20 mouse cellular contexts compared by ENCODE assay signal in the genomic region with DNA sequence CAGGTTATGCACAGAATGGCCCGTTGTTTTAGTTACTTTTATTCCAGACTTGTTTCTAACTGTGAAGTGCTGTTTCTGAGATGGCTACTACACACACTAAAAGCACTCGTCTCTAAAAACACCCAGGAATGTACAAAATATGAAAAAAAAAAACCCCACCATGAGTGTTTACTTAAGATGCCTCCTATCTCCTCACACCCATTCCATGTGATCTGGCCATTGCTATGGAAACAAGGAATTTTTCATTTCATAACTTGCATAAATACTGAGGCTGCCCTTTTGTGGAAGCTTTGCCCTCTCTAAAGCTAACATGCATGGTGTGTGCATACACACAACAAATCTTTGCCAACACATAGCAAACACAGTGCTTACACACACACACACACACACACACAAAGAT.
DNase-seq lines count a peak whose midpoint lies in the region; ATAC-seq lines count a peak whose summit lies in the region.
"Had no signal": no experiment of that assay in that cellular context is flagged by ENCODE, and none has a peak within 500 bp of the region (broad histone marks: within the 10 kb centered on the region; RNA-seq: fewer than 3 reads in every experiment).

No protein-coding gene starts in this region.

- no peak overlapping the region for H3K4me3 ChIP-seq in heart, embryonic 10.5 days
- H3K4me3 ChIP-seq in lung, embryonic 15.5 days = no peak overlapping the region
- H3K4me3 ChIP-seq: embryonic facial prominence, embryonic 10.5 days; forebrain, embryonic 13.5 days; heart, embryonic 13.5 days; hindbrain, embryonic 15.5 days had no signal

- no peak overlapping the region for H3K27ac ChIP-seq in heart, embryonic 10.5 days
- H3K27ac ChIP-seq in lung, embryonic 15.5 days = peak overlapping the region; percentile 61
- H3K27ac ChIP-seq: embryonic facial prominence, embryonic 10.5 days; forebrain, embryonic 13.5 days; heart, embryonic 13.5 days; hindbrain, embryonic 15.5 days had no signal

- no peak overlapping the region for H3K9ac ChIP-seq in lung, embryonic 15.5 days
- H3K9ac ChIP-seq: forebrain, embryonic 13.5 days; forebrain, postnatal 0 days; heart, embryonic 13.5 days; hindbrain, embryonic 15.5 days had no signal

- no peak overlapping the region for H3K4me2 ChIP-seq in lung, embryonic 15.5 days
- H3K4me2 ChIP-seq: forebrain, embryonic 13.5 days; heart, embryonic 13.5 days; hindbrain, embryonic 15.5 days had no signal

- H3K27me3 ChIP-seq in heart, embryonic 10.5 days (ENCODE audit: insufficient read depth, poor library complexity, severe bottlenecking) = no peaks in the 10 kb centered on the region
- no peaks in the 10 kb centered on the region for H3K27me3 ChIP-seq in lung, embryonic 15.5 days
- H3K27me3 ChIP-seq: forebrain, embryonic 13.5 days; heart, embryonic 13.5 days; hindbrain, embryonic 15.5 days had no signal

- DNase-seq in heart, adult 11 months = peak; percentile 79
- DNase-seq in heart, embryonic 10.5 days (ENCODE audit: low spot score) = no peak
- no peak for DNase-seq in lung, adult 18-20 months
- peak; percentile 31 for DNase-seq in lung, postnatal 10 days
- DNase-seq in adrenal gland, postnatal 14 days = no peak
- no peak for DNase-seq in layer of hippocampus, adult 11-12 months (ENCODE audit: low spot score)
- DNase-seq: adrenal gland, postnatal 25 days; B cell, adult 2 months; cerebellum, adult 2 months; cerebellum, postnatal 10 days; forebrain, postnatal 0 days; gastrocnemius, postnatal 14 days; heart, postnatal 36 days had no signal

- H3K36me3 ChIP-seq in heart, embryonic 10.5 days = no peaks in the 10 kb centered on the region
- no peaks in the 10 kb centered on the region for H3K36me3 ChIP-seq in lung, embryonic 15.5 days
- H3K36me3 ChIP-seq: embryonic facial prominence, embryonic 10.5 days; G1E; heart, embryonic 13.5 days; hindbrain, embryonic 15.5 days had no signal

- WGBS in heart, embryonic 10.5 days = 69% methylated on average over 2 of the region's 2 CpGs
- 30% methylated on average over 2 of the region's 2 CpGs for WGBS in lung, embryonic 15.5 days

- H3K9me3 ChIP-seq in heart, embryonic 10.5 days = no peaks in the 10 kb centered on the region
- H3K9me3 ChIP-seq in lung, embryonic 15.5 days = no peaks in the 10 kb centered on the region
- H3K9me3 ChIP-seq: embryonic facial prominence, embryonic 10.5 days; forebrain, embryonic 13.5 days; heart, embryonic 13.5 days; hindbrain, embryonic 15.5 days had no signal

- peak; percentile 63; the same call in 1 of the 2 replicates for ATAC-seq in lung, embryonic 15.5 days (ENCODE audit: borderline replicate concordance, extremely low read depth, low FRiP score, low TSS enrichment)
- ATAC-seq: CD4-positive, CD25-positive, alpha-beta regulatory T cell, adult 4 months; forebrain, embryonic 13.5 days; forebrain, postnatal 0 days had no signal

- H3K4me1 ChIP-seq in heart, embryonic 10.5 days = peaks cover 3% of the 10 kb centered on the region; the same call in 1 of the 2 replicates
- H3K4me1 ChIP-seq in lung, embryonic 15.5 days = peaks cover 33% of the 10 kb centered on the region; the same call in 1 of the 2 replicates
- H3K4me1 ChIP-seq: embryonic facial prominence, embryonic 10.5 days; forebrain, embryonic 13.5 days had no signal

Comparison
In these comparisons a context has a peak if more than half of its experiments do, and no peak if none do; other contexts are left out.
1. DNase-seq: peak in heart, adult 11 months (single experiment) and lung, postnatal 10 days (single experiment); none in heart, embryonic 10.5 days (single experiment), lung, adult 18-20 months (0 of 2), adrenal gland, postnatal 14 days (single experiment) and layer of hippocampus, adult 11-12 months (single experiment).